Mouse (Mus musculus): ENCODE measurements around the gene Phf21a.

The Phf21a gene

DNA sequence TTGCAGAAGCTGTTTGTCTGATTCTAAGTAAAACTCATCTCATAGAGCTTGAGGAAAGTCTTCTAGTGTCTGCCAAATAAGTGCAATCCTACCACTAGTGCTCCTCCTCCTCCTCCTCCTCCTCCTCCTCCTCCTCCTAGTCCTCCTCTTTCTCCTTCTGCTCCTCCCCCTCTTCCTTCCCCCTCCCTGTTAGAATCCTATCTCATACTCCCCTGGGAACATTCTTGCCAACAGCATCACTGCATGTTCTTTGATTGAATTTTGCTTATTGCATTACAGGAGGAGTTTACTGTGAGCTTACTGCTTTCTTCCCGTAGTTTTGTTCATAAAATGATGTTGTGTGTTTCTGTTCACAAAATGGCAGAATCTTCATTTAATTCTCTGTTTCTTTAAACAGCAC is 221.1 kb downstream of the Phf21a start:
- H3K36me3 ChIP-seq (ENCODE audit: insufficient read depth, low read length): no peaks in the 10 kb centered on the region
- no peaks in the 10 kb centered on the region for H3K27me3 ChIP-seq (ENCODE audit: insufficient read depth, low read length)
- no peaks in the 10 kb centered on the region for H3K9me3 ChIP-seq (ENCODE audit: low read length)
- H3K4me3 ChIP-seq (replicated peaks; ENCODE audit: low read length): no peak overlapping the region
- H3K4me1 ChIP-seq (replicated peaks; ENCODE audit: low read depth, low read length): no peaks in the 10 kb centered on the region
- TF ChIP-seq CTCF (conservative IDR thresholded peaks at IDR 0.05; ENCODE audit: low read length) (no peak), POU5F1 (IDR thresholded peaks at IDR 0.05; ENCODE audit: borderline replicate concordance, low read length) (no peak), NANOG (IDR thresholded peaks at IDR 0.05; ENCODE audit: borderline replicate concordance, low read length) (no peak)

DNA sequence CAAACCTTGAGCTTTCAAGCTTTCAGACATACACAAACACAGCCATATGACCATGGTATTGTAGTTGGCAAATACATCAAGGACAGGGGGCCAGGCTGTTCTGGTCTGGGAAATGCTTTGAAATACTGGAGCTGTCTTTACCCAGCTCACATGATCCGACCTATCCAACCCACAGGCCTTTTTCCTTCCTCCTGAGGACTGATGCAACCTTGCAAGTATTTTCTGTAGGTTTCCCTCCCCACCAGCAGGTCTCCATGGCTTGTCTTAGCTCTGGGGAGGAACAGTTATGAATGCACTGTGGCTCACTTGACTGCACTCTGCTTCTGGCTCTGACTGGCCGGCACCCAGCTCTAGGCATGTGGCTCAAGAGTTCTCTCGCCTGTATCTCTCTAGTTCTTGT is 223.7 kb downstream of the Phf21a start:
- Histone ChIP-seq H3K9me3 (ENCODE audit: low read length) (no peaks in the 10 kb centered on the region), H3K36me3 (ENCODE audit: insufficient read depth, low read length) (no peaks in the 10 kb centered on the region)

DNA sequence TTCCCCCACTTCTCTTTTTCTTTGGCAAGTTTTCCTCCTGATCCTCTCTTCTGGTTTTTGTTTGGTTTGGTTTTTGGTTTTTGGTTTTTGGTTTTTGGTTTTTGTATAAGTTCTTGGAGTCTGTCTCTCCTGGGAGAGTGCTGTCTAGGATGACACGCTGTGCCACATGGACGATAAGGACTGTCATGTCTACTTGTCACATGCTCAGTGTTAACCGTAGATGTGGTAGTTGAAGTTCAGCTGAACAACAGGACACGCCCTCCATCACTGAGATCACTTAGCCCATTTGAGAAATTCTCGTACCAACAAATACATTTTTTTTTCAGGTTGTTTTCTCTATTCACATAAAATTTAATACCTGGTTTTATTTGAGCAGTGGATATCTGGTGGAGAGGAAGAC is 224.3 kb downstream of the Phf21a start:
- Histone ChIP-seq H3K27me3 (ENCODE audit: insufficient read depth, low read length) (no peaks in the 10 kb centered on the region), H3K4me3 (replicated peaks; ENCODE audit: low read length) (no peak overlapping the region), H3K9me3 (ENCODE audit: low read length) (no peaks in the 10 kb centered on the region), H3K36me3 (ENCODE audit: insufficient read depth, low read length) (0 out of 2 replicates have a peak, but pooled peaks cover 3% of the 10 kb centered on the region), H3K4me1 (replicated peaks; ENCODE audit: low read depth, low read length) (no peaks in the 10 kb centered on the region)
- TF ChIP-seq POU5F1 (IDR thresholded peaks at IDR 0.05; ENCODE audit: borderline replicate concordance, low read length) (no peak), CTCF (conservative IDR thresholded peaks at IDR 0.05; ENCODE audit: low read length) (no peak), NANOG (IDR thresholded peaks at IDR 0.05; ENCODE audit: borderline replicate concordance, low read length) (no peak)

More for the DNA sequence above, 223.7 kb downstream of the Phf21a start:
- TF ChIP-seq NANOG (IDR thresholded peaks at IDR 0.05; ENCODE audit: borderline replicate concordance, low read length): no peak
- no peak for TF ChIP-seq POU5F1 (IDR thresholded peaks at IDR 0.05; ENCODE audit: borderline replicate concordance, low read length)
- TF ChIP-seq CTCF (conservative IDR thresholded peaks at IDR 0.05; ENCODE audit: low read length): no peak
- H3K4me1 ChIP-seq (replicated peaks; ENCODE audit: low read depth, low read length): no peaks in the 10 kb centered on the region
- H3K4me3 ChIP-seq (replicated peaks; ENCODE audit: low read length): no peak overlapping the region
- no peaks in the 10 kb centered on the region for H3K27me3 ChIP-seq (ENCODE audit: insufficient read depth, low read length)

DNA sequence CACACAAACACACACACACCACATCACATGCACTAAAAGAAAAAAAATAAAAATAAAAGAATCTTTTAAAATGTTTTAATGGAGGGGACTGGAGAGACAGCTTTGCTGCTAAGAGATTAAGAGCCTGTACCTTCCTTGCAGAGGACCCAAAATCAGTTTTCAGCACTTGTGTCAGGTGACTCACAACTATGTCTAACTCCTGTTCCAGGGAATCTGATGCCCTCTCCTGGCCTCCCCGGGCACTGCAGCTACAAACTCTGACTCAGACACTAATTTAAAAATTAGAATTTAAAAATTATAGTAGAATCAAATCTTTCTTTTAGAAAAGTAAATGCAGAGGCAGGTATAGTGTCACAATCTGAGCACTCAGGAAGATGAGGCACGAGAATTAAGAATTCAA is 229.8 kb downstream of the Phf21a start:
- Histone ChIP-seq H3K27me3 (ENCODE audit: insufficient read depth, low read length) (no peaks in the 10 kb centered on the region), H3K36me3 (ENCODE audit: insufficient read depth, low read length) (peaks cover 32% of the 10 kb centered on the region), H3K4me1 (replicated peaks; ENCODE audit: low read depth, low read length) (no peaks in the 10 kb centered on the region), H3K9me3 (ENCODE audit: low read length) (no peaks in the 10 kb centered on the region), H3K4me3 (replicated peaks; ENCODE audit: low read length) (no peak overlapping the region)
- TF ChIP-seq POU5F1 (IDR thresholded peaks at IDR 0.05; ENCODE audit: borderline replicate concordance, low read length) (no peak), NANOG (IDR thresholded peaks at IDR 0.05; ENCODE audit: borderline replicate concordance, low read length) (no peak), CTCF (conservative IDR thresholded peaks at IDR 0.05; ENCODE audit: low read length) (peak; percentile 88)

DNA sequence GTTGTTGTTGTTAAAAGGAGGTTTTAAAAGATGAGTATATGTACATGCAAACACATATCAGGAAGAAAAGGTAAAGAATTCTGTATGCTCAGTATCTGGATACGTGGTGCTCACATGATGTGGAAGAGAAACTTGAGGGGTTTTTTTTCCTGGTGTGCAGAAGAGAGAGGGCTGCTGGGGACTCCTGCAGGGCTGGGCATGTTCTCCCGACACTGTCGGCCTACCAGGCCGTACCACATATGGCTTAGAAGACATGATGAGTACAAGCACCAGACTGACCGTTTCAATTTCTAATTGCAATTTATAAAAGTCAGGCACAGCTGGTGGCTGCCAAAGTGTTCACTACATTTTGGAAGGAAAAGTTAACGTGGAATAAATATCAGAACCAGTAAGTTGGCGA is 232.8 kb downstream of the Phf21a start:
- Histone ChIP-seq H3K4me3 (replicated peaks; ENCODE audit: low read length) (no peak overlapping the region), H3K36me3 (ENCODE audit: insufficient read depth, low read length) (peaks cover 53% of the 10 kb centered on the region), H3K27me3 (ENCODE audit: insufficient read depth, low read length) (no peaks in the 10 kb centered on the region), H3K4me1 (replicated peaks; ENCODE audit: low read depth, low read length) (peaks cover 7% of the 10 kb centered on the region), H3K9me3 (ENCODE audit: low read length) (no peaks in the 10 kb centered on the region)
- no peak for TF ChIP-seq POU5F1 (IDR thresholded peaks at IDR 0.05; ENCODE audit: borderline replicate concordance, low read length)
- no peak for TF ChIP-seq NANOG (IDR thresholded peaks at IDR 0.05; ENCODE audit: borderline replicate concordance, low read length)
- TF ChIP-seq CTCF (conservative IDR thresholded peaks at IDR 0.05; ENCODE audit: low read length): no peak

DNA sequence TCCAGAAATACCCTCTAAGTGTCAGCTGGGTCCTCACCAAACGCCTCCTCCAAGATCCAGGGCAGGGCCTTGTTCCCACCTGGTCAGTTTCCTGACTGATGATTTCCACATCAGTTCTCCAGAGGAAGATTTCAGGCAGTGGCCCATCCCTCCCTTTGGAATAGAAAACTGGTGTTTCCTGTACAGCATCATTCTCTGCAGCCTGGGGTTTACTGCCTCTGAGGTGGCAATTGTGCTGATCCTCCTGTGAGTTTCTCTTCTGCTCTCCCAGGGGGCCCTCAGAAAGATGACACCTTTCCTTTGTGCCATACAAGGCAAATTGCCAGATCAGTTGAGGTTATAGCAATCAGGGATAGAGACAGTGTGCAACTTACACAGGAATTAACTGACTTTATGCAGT is 233.3 kb downstream of the Phf21a start:
- H3K36me3 ChIP-seq (ENCODE audit: insufficient read depth, low read length): peaks cover 54% of the 10 kb centered on the region
- no peak overlapping the region for H3K4me3 ChIP-seq (replicated peaks; ENCODE audit: low read length)
- TF ChIP-seq CTCF (conservative IDR thresholded peaks at IDR 0.05; ENCODE audit: low read length): no peak
- TF ChIP-seq POU5F1 (IDR thresholded peaks at IDR 0.05; ENCODE audit: borderline replicate concordance, low read length): no peak
- no peak for TF ChIP-seq NANOG (IDR thresholded peaks at IDR 0.05; ENCODE audit: borderline replicate concordance, low read length)
- no peaks in the 10 kb centered on the region for H3K27me3 ChIP-seq (ENCODE audit: insufficient read depth, low read length)
- H3K4me1 ChIP-seq (replicated peaks; ENCODE audit: low read depth, low read length): peaks cover 11% of the 10 kb centered on the region
- no peaks in the 10 kb centered on the region for H3K9me3 ChIP-seq (ENCODE audit: low read length)

DNA sequence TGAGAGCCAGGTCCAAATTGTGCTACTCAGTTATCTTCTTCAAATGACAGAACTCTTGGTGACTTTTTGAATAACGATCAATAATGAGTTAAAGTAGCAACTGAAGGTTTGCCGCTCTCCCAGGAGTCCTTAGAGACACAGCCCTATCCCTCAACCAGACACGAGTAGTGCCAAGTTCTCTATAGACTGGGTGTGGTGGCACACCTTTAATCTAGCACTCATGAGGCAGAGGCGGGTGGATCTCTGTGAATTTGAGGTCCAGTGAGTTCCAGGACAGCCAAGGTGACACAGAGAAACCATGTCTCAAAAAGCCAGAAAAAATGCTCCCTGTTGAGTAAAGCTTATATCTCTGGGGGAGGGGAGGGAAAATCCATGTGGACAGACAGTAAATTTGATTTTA is 234.7 kb downstream of the Phf21a start:
- H3K27me3 ChIP-seq (ENCODE audit: insufficient read depth, low read length): no peaks in the 10 kb centered on the region
- H3K4me3 ChIP-seq (replicated peaks; ENCODE audit: low read length): no peak overlapping the region
- no peaks in the 10 kb centered on the region for H3K9me3 ChIP-seq (ENCODE audit: low read length)
- TF ChIP-seq NANOG (IDR thresholded peaks at IDR 0.05; ENCODE audit: borderline replicate concordance, low read length) (no peak), POU5F1 (IDR thresholded peaks at IDR 0.05; ENCODE audit: borderline replicate concordance, low read length) (no peak)
- H3K36me3 ChIP-seq (ENCODE audit: insufficient read depth, low read length): peaks cover 61% of the 10 kb centered on the region
- peaks cover 14% of the 10 kb centered on the region for H3K4me1 ChIP-seq (replicated peaks; ENCODE audit: low read depth, low read length)

DNA sequence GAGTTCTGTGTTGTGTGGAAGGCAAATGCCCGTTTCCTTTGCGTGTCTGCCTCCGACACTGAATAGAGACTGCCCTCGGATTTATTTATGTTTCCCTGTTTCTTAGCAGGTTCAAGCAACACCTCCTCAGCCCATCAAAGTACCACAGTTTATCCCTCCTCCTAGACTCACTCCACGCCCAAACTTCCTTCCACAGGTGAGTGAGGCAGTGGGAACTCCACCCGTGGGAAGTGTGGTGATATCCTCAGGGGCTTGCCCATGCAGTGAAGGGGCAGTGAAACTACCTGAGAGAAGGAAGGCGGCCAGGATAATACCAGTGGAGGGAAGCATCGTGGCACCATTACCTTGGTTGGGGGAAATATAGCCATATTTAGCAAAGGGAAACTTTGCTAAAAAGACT is 235.3 kb downstream of the Phf21a start:
- Histone ChIP-seq H3K9me3 (ENCODE audit: low read length) (no peaks in the 10 kb centered on the region), H3K27me3 (ENCODE audit: insufficient read depth, low read length) (no peaks in the 10 kb centered on the region), H3K4me3 (replicated peaks; ENCODE audit: low read length) (no peak overlapping the region), H3K4me1 (replicated peaks; ENCODE audit: low read depth, low read length) (peaks cover 14% of the 10 kb centered on the region), H3K36me3 (ENCODE audit: insufficient read depth, low read length) (peaks cover 62% of the 10 kb centered on the region)
- TF ChIP-seq NANOG (IDR thresholded peaks at IDR 0.05; ENCODE audit: borderline replicate concordance, low read length): no peak
- no peak for TF ChIP-seq POU5F1 (IDR thresholded peaks at IDR 0.05; ENCODE audit: borderline replicate concordance, low read length)

DNA sequence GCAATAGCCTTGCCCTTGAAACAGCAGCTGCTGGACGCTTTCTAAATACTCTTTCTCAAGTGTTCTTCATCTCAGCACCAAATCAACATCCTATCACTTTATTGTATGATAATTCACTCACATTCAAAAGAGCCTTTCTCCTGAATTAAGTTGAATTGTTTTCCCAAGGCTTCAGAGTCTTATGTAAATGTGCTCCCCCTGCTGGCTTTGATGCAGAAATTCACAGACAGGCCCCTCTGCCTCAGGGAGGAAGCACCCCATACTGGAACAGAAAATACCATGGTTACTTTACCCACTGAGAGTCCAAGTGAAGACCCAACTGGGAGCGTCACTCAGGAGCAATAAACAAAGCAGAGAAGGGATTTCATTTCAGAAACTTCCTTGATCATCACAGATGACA is 237.9 kb downstream of the Phf21a start:
- Histone ChIP-seq H3K9me3 (ENCODE audit: low read length) (no peaks in the 10 kb centered on the region), H3K36me3 (ENCODE audit: insufficient read depth, low read length) (peaks cover 74% of the 10 kb centered on the region), H3K4me1 (replicated peaks; ENCODE audit: low read depth, low read length) (peaks cover 14% of the 10 kb centered on the region), H3K27me3 (ENCODE audit: insufficient read depth, low read length) (no peaks in the 10 kb centered on the region), H3K4me3 (replicated peaks; ENCODE audit: low read length) (no peak overlapping the region)
- TF ChIP-seq NANOG (IDR thresholded peaks at IDR 0.05; ENCODE audit: borderline replicate concordance, low read length) (no peak), CTCF (conservative IDR thresholded peaks at IDR 0.05; ENCODE audit: low read length) (peak; percentile 49)

All from E14TG2a.4 (cell line).